Mouse (Mus musculus) midbrain, embryonic 12.5 days (tissue): ENCODE measurements around the gene Zbtb1. TPM values are rescaled to one million over a fixed set of nuclear protein-coding genes. Genes with fewer than 3 reads are reported as not detected.

Source experiments
- ATAC-seq: fragments of 200-750 bp; cut with Nextera tagmentation; 2 replicates; pipeline ENCODE4 v1.8.0; 2017; ENCODE audit warnings: low read depth, moderate TSS enrichment, moderate library complexity; ENCODE audit not compliant: low FRiP score
- H3K27ac ChIP-seq: fragments of 300-500 bp; sonication (generic); replicated peaks from 2 replicates; pipeline ENCODE4 v1.5.1; 2016; ENCODE audit warnings: mild to moderate bottlenecking
- H3K27me3 ChIP-seq: fragments of 300-500 bp; sonication (generic); 2 replicates; pipeline ENCODE4 v1.6.1; 2016; ENCODE audit warnings: mild to moderate bottlenecking
- H3K36me3 ChIP-seq: fragments of 300-500 bp; sonication (generic); 2 replicates; pipeline ENCODE4 v1.6.1; 2016
- H3K4me1 ChIP-seq: fragments of 300-500 bp; sonication (generic); 2 replicates; pipeline ENCODE4 v1.6.1; 2016
- H3K4me2 ChIP-seq: fragments of 300-500 bp; sonication (generic); replicated peaks from 2 replicates; pipeline ENCODE4 v1.6.1; 2016; ENCODE audit warnings: mild to moderate bottlenecking, moderate library complexity
- H3K4me3 ChIP-seq: fragments of 300-500 bp; sonication (generic); 2 replicates; pipeline ENCODE4 v1.5.1; 2016; ENCODE audit warnings: mild to moderate bottlenecking
- H3K9ac ChIP-seq: fragments of 300-500 bp; sonication (generic); replicated peaks from 2 replicates; pipeline ENCODE4 v1.6.1; 2016; ENCODE audit warnings: mild to moderate bottlenecking, moderate library complexity
- H3K9me3 ChIP-seq: fragments of 300-500 bp; sonication (generic); 2 replicates; pipeline ENCODE4 v1.6.1; 2016; ENCODE audit warnings: mild to moderate bottlenecking
- WGBS: fragments of 180-500 bp; shearing (Covaris S2); methylation state at CpG from one replicate; pipeline ENCODE4 v1.1.7; 2016; 5-methylcytosine and 5-hydroxymethylcytosine counted together
- polyA plus RNA-seq: library from polyadenylated mRNA; unstranded; fragments of >200 nt; fragmentation: Nextera tagmentation; extraction: Ambion mirVana; gene quantifications from 2 replicates; pipeline ENCODE4 v1.2.1, GENCODE M21; 2016

Gene Zbtb1
- polyA plus RNA-seq, 1 experiment from 2014 or later, result 7.7 TPM

DNA sequence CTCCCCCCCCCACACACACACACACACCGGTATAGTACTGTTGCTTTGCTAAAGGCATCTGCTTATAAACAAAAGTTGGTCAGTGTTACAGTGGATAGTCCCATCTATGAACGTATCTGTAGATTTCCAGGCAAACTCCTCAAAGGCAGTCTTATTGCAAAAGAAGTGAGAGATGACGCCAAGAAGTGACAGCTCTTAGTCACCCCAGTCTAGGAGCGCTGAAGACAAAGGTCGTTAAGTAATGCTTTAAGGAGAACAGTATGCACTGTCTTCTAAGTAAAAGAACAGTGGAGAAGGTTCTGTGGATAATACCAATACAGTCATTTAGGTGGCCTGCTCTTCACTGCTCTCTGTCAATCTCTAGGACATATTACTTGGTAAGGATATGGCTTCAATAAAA is 22.9 kb downstream of the Zbtb1 start:
- H3K27me3 ChIP-seq, result no peaks in the 10 kb centered on the region
- H3K4me3 ChIP-seq, result no peak overlapping the region
- H3K4me1 ChIP-seq, result no peaks in the 10 kb centered on the region
- no peak overlapping the region for H3K4me2 ChIP-seq
- no peaks in the 10 kb centered on the region for H3K9me3 ChIP-seq
- no peak overlapping the region for H3K27ac ChIP-seq
- no peak overlapping the region for H3K9ac ChIP-seq
- 81% methylated on average over 5 of the region's 5 CpGs for WGBS
- H3K36me3 ChIP-seq, result 0 out of 2 replicates have a peak, but pooled peaks cover 3% of the 10 kb centered on the region
- no peak for ATAC-seq

GRCm38 (mm10) chr12:76397281-76397680 is 27.2 kb downstream of the Zbtb1 start:
- Histone ChIP-seq H3K9me3 (no peaks in the 10 kb centered on the region), H3K4me3 (no peak overlapping the region), H3K27ac (no peak overlapping the region), H3K9ac (no peak overlapping the region), H3K27me3 (peaks cover 3% of the 10 kb centered on the region; the same call in 1 of the 2 replicates), H3K4me1 (no peaks in the 10 kb centered on the region), H3K36me3 (no peaks in the 10 kb centered on the region), H3K4me2 (no peak overlapping the region)
- ATAC-seq, result no peak
- 83% methylated on average over 5 of the region's 5 CpGs for WGBS

DNA sequence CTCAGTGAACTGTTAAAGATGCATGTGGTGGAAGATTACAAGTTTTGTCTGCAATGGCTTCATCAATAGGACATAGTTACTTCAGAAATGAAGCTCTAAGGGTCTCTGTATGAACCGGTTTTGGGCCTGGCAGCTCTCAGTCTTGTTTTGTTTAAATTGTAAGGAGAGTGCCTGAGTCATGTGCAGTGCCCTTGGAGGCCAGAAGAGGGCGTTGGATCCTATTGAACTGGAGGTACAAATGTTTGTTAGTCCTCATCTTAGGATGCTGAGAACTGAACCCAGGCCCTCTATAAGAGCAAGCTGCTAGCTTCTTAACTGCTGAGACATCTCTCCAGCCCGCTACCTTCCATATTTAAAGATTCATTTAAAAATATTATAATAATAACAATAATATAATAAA is 31.6 kb downstream of the Zbtb1 start:
- H3K4me3 ChIP-seq, result no peak overlapping the region
- H3K27ac ChIP-seq, result no peak overlapping the region
- 59% methylated on average over 3 of the region's 3 CpGs for WGBS
- no peak overlapping the region for H3K4me2 ChIP-seq
- no peak for ATAC-seq
- H3K36me3 ChIP-seq, result no peaks in the 10 kb centered on the region
- H3K9ac ChIP-seq, result no peak overlapping the region
- H3K9me3 ChIP-seq, result no peaks in the 10 kb centered on the region
- peaks cover 23% of the 10 kb centered on the region for H3K4me1 ChIP-seq
- H3K27me3 ChIP-seq, result peaks cover 33% of the 10 kb centered on the region

DNA sequence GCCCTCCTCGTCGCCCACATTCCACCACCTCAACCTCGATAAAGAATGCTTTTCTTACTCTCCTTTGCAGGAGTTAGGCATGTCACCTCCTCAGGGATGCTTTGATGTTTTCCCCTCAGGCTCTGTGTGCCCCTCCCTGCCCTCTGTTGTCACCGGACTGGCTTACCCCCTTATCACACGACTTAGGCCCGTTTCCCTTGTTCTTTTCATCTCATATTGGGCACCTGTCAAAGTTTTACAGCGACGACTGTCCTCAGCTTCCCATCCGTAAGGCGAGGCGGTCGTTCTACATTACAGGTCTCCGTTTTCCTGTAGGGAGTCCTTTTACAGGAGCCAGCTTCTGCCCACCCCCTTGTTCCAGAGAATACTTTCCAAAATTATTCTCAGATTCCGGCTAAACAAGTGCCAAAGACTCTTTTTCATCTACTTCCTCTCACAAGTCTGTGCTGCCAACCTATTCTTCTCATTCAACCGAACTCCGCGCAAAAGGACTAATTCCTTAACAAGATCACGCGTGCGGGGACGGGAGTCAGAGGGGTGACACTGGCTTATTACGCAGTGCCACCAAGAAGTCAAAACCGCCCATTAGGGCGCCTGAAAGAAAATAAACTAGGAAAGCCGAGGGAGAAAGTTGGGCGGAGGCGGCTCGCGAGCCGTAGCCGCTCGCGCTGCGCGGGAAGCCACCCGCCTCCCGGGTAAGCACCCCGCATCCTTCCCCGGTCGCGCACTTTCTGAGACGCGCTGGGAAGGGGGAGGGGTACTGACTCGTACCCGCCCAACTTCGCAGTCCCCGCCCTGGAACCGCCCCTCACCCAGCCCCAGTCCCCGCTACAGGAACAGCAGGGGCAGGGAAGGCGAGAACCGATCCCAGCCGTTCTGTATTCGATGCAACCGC is 33.2 kb downstream of the Zbtb1 start:
- Histone ChIP-seq H3K4me2 (peak overlapping the region; percentile 81), H3K27ac (peak overlapping the region; percentile 88), H3K9ac (peak overlapping the region; percentile 59), H3K36me3 (no peaks in the 10 kb centered on the region), H3K4me3 (peak overlapping the region; percentile 73), H3K4me1 (peaks cover 23% of the 10 kb centered on the region), H3K27me3 (peaks cover 46% of the 10 kb centered on the region), H3K9me3 (no peaks in the 10 kb centered on the region)
- peak; percentile 91 for ATAC-seq
- under 1% methylated on average over 48 of the region's 54 CpGs for WGBS

DNA sequence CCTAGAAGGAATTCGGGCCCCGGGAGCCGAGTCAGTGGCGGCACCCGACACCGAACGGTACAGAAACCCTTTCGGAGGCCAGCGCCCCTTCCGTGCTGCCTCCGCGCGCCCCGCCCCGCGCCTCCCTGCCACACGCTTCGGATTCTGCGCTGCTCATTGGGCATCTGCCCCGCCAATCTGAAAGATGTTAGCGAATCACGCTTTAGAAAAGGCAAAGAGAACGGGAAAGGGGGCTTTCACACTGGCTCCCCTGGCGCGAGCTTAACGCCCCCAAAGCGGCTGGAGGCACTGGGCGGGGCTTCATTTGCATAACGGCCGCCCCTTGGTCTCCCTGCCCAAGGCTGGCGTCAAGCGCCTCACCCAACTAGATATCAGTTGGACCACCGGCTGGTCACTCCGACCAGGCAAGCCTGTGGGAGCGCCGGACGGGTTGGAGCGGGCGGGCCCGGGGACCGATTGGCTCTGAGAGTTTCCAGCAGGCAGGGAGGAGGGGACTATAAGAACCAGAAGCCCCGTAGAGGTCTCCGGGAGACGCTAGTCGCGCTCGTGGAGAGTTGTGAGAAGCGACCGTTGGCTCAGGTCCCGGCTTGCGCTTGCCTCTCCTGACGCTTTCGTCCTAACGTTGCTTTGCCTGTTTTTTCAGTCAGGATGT is 33.9 kb downstream of the Zbtb1 start, which contains the start of gene Hspa2:
Gene Hspa2, plus strand, starts transcription at position 291 of the 652 bp plus-strand sequence.
- Histone ChIP-seq H3K27me3 (peaks cover 53% of the 10 kb centered on the region), H3K27ac (peak within 1 kb of the TSS; percentile 88)
- WGBS, result under 1% methylated on average over 54 of the region's 54 CpGs

GRCm38 (mm10) chr12:76404836-76405182 is 34.7 kb downstream of the Zbtb1 start:
- Histone ChIP-seq H3K4me1 (peaks cover 23% of the 10 kb centered on the region), H3K9ac (no peak overlapping the region), H3K36me3 (no peaks in the 10 kb centered on the region), H3K4me2 (peak overlapping the region; percentile 81), H3K4me3 (peak overlapping the region; percentile 73), H3K9me3 (no peaks in the 10 kb centered on the region), H3K27ac (no peak overlapping the region), H3K27me3 (peaks cover 53% of the 10 kb centered on the region)
- 9% methylated on average over 20 of the region's 20 CpGs for WGBS
- no peak for ATAC-seq

More for the DNA sequence above, 33.9 kb downstream of the Zbtb1 start, which contains the start of gene Hspa2:
- no peaks in the 10 kb centered on the region for H3K9me3 ChIP-seq
- H3K4me1 ChIP-seq, result peaks cover 23% of the 10 kb centered on the region
- peak; percentile 97 for ATAC-seq
- peak within 1 kb of the TSS; percentile 59 for H3K9ac ChIP-seq
- H3K36me3 ChIP-seq, result no peaks in the 10 kb centered on the region
- H3K4me2 ChIP-seq, result peak within 1 kb of the TSS; percentile 81
- H3K4me3 ChIP-seq, result peak within 1 kb of the TSS; percentile 73

- no peak overlapping the region for H3K9ac ChIP-seq
- peak overlapping the region; percentile 81 for H3K4me2 ChIP-seq
- no peak for ATAC-seq
- peaks cover 53% of the 10 kb centered on the region for H3K27me3 ChIP-seq
- peak overlapping the region; percentile 73 for H3K4me3 ChIP-seq
- WGBS, result 5% methylated on average over 64 of the region's 64 CpGs
- peaks cover 23% of the 10 kb centered on the region for H3K4me1 ChIP-seq
- H3K36me3 ChIP-seq, result no peaks in the 10 kb centered on the region
- H3K9me3 ChIP-seq, result no peaks in the 10 kb centered on the region
- H3K27ac ChIP-seq, result no peak overlapping the region
Observed at GRCm38 (mm10) chr12:76405183-76405970, 35.3 kb downstream of the Zbtb1 start.

GRCm38 (mm10) chr12:76405971-76406370 is 35.9 kb downstream of the Zbtb1 start:
- Histone ChIP-seq H3K4me2 (peak overlapping the region; percentile 81), H3K9ac (no peak overlapping the region), H3K27me3 (peaks cover 53% of the 10 kb centered on the region), H3K4me3 (peak overlapping the region; percentile 73), H3K9me3 (no peaks in the 10 kb centered on the region), H3K27ac (no peak overlapping the region), H3K4me1 (peaks cover 23% of the 10 kb centered on the region), H3K36me3 (no peaks in the 10 kb centered on the region)
- ATAC-seq, result no peak
- 5% methylated on average over 23 of the region's 23 CpGs for WGBS

DNA sequence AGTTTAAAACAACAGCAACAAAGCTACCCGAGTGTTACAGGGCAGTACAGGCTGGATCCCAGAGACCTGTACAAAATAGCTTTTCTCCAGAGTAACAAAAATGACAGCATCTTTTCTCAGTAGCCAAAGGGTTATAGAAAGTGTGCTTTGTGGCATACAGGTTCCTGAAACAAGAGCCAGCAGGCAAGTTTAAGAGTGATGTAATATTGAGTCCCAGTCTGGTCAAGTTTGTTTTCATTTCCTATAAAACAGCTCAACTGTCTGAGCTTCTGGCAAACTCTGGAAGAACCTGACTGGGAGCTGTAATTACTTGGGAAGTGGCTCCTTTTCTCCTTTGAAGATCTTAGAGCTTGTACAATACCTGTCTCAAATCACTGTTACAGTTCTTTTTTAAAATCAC is 37.1 kb downstream of the Zbtb1 start:
- H3K36me3 ChIP-seq, result no peaks in the 10 kb centered on the region
- peaks cover 50% of the 10 kb centered on the region for H3K27me3 ChIP-seq
- no peaks in the 10 kb centered on the region for H3K9me3 ChIP-seq
- H3K9ac ChIP-seq, result no peak overlapping the region
- WGBS, result 46% methylated on average over 1 of the region's 1 CpGs
- no peak overlapping the region for H3K4me3 ChIP-seq
- no peak overlapping the region for H3K4me2 ChIP-seq
- no peak overlapping the region for H3K27ac ChIP-seq
- H3K4me1 ChIP-seq, result peaks cover 23% of the 10 kb centered on the region
- no peak for ATAC-seq

DNA sequence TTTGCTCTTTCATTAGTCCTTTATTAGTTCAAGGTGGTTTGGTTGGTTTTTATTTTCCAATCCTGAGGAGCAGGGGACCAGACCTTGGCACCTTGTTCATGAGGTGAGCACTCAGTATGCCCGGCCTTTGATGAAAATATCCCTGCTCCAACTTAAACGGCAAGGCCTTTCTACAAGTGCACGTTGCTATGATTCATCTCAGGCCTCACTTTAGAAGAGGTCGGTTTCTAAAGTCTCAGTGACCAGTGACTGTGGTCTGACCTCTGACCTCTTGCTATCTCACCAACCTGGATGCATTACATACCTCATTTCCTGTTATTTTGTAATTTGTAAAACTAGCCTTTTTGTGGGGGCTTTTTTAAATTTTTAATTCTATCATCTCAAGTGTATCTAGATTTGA is 39.1 kb downstream of the Zbtb1 start:
- Histone ChIP-seq H3K4me1 (peaks cover 19% of the 10 kb centered on the region), H3K27me3 (peaks cover 41% of the 10 kb centered on the region), H3K27ac (no peak overlapping the region), H3K36me3 (no peaks in the 10 kb centered on the region), H3K9me3 (no peaks in the 10 kb centered on the region), H3K4me2 (no peak overlapping the region), H3K4me3 (no peak overlapping the region), H3K9ac (no peak overlapping the region)
- ATAC-seq, result no peak
- 70% methylated on average over 4 of the region's 4 CpGs for WGBS

DNA sequence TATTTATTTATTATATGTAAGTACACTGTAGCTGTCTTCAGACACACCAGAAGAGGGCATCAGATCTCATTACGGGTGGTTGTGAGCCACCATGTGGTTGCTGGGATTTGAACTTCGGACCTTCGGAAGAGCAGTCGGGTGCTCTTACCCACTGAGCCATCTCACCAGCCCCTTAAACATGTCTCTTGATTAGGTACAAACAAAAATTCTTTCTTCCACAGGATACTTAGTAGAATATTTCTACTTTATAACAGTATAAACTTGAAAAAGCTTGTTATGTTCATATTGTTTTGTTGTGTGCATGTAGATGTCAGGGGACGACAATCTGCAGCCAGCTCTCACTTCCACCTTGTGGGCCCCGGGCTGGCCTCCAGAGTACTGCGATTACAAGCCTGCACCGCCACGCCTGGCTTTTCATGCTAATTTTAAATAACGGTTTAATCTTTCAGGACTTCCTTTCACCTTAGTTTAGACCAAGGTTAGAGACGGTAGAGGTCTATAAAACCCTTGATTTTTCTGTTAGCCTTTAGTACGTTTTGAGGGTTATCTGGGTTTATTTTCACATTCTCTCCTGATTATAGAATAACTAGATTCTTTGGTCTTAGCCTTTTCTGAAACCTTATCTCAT is 45.4 kb downstream of the Zbtb1 start:
- peaks cover 22% of the 10 kb centered on the region for H3K27me3 ChIP-seq
- no peak for ATAC-seq
- 84% methylated on average over 12 of the region's 12 CpGs for WGBS

More for the DNA sequence above, 45.4 kb downstream of the Zbtb1 start:
- H3K4me1 ChIP-seq, result peaks cover 7% of the 10 kb centered on the region
- H3K4me2 ChIP-seq, result no peak overlapping the region
- H3K9me3 ChIP-seq, result no peaks in the 10 kb centered on the region
- no peak overlapping the region for H3K4me3 ChIP-seq
- no peaks in the 10 kb centered on the region for H3K36me3 ChIP-seq
- H3K9ac ChIP-seq, result no peak overlapping the region
- H3K27ac ChIP-seq, result no peak overlapping the region
